Mouse (Mus musculus): ENCODE results near the gene Mrpl34. TPM values are rescaled to one million over a fixed set of nuclear protein-coding genes. Genes with fewer than 3 reads are reported as not detected.

Mrpl34 gene
- polyA plus RNA-seq, 1 experiment from 2014 or later = 148 TPM

GRCm38 (mm10) chr8:71472601-71473386 is 8.0 kb downstream of the Mrpl34 start:
- H3K27ac ChIP-seq (ENCODE audit: low read length) = no peak overlapping the region
- peaks cover 15% of the 10 kb centered on the region for H3K4me1 ChIP-seq (ENCODE audit: control insufficient read depth, insufficient read depth, low read length)
- no peak overlapping the region for H3K4me3 ChIP-seq (replicated peaks; ENCODE audit: low read length)
- H3K27me3 ChIP-seq (ENCODE audit: control insufficient read depth, insufficient read depth, low read length) = no peaks in the 10 kb centered on the region
- H3K9ac ChIP-seq (ENCODE audit: low read length) = no peak overlapping the region
- WGBS = 87% methylated on average over 8 of the region's 8 CpGs
- no peaks in the 10 kb centered on the region for H3K9me3 ChIP-seq (replicated peaks; ENCODE audit: control insufficient read depth, low read length)
- ATAC-seq (ENCODE audit: insufficient read depth, low FRiP score) = no peak
- no peaks in the 10 kb centered on the region for H3K36me3 ChIP-seq (ENCODE audit: control insufficient read depth, insufficient read depth, low read length)
- H3K4me2 ChIP-seq (ENCODE audit: low read depth, low read length) = no peak overlapping the region

GRCm38 (mm10) chr8:71474344-71474743 is 9.6 kb downstream of the Mrpl34 start:
- Histone ChIP-seq H3K4me1 (ENCODE audit: control insufficient read depth, insufficient read depth, low read length) (peaks cover 15% of the 10 kb centered on the region), H3K4me2 (ENCODE audit: low read depth, low read length) (no peak overlapping the region), H3K9me3 (replicated peaks; ENCODE audit: control insufficient read depth, low read length) (no peaks in the 10 kb centered on the region), H3K9ac (ENCODE audit: low read length) (no peak overlapping the region), H3K27ac (ENCODE audit: low read length) (no peak overlapping the region), H3K27me3 (ENCODE audit: control insufficient read depth, insufficient read depth, low read length) (no peaks in the 10 kb centered on the region), H3K36me3 (ENCODE audit: control insufficient read depth, insufficient read depth, low read length) (no peaks in the 10 kb centered on the region), H3K4me3 (replicated peaks; ENCODE audit: low read length) (no peak overlapping the region)
- WGBS = 95% methylated on average over 18 of the region's 18 CpGs
- no peak for ATAC-seq (ENCODE audit: insufficient read depth, low FRiP score)

- Histone ChIP-seq H3K36me3 (ENCODE audit: control insufficient read depth, insufficient read depth, low read length) (no peaks in the 10 kb centered on the region), H3K4me1 (ENCODE audit: control insufficient read depth, insufficient read depth, low read length) (peaks cover 10% of the 10 kb centered on the region), H3K4me3 (replicated peaks; ENCODE audit: low read length) (no peak overlapping the region), H3K9me3 (replicated peaks; ENCODE audit: control insufficient read depth, low read length) (no peaks in the 10 kb centered on the region), H3K27me3 (ENCODE audit: control insufficient read depth, insufficient read depth, low read length) (no peaks in the 10 kb centered on the region), H3K9ac (ENCODE audit: low read length) (peak overlapping the region; percentile 84; the same call in 1 of the 2 replicates), H3K27ac (ENCODE audit: low read length) (no peak overlapping the region), H3K4me2 (ENCODE audit: low read depth, low read length) (no peak overlapping the region)
- 89% methylated on average over 25 of the region's 25 CpGs for WGBS
- ATAC-seq (ENCODE audit: insufficient read depth, low FRiP score) = no peak
Observed at GRCm38 (mm10) chr8:71474785-71475701, 10.3 kb downstream of the Mrpl34 start.

GRCm38 (mm10) chr8:71475702-71476075 is 10.9 kb downstream of the Mrpl34 start:
- no peak for ATAC-seq (ENCODE audit: insufficient read depth, low FRiP score)
- 21% methylated on average over 4 of the region's 4 CpGs for WGBS
- peak overlapping the region; percentile 77; the same call in 1 of the 2 replicates for H3K27ac ChIP-seq (ENCODE audit: low read length)

GRCm38 (mm10) chr8:71476099-71476940 is 11.6 kb downstream of the Mrpl34 start:
- no peaks in the 10 kb centered on the region for H3K36me3 ChIP-seq (ENCODE audit: control insufficient read depth, insufficient read depth, low read length)
- under 1% methylated on average over 115 of the region's 121 CpGs for WGBS
- H3K9ac ChIP-seq (ENCODE audit: low read length) = peak overlapping the region; percentile 84
- H3K27ac ChIP-seq (ENCODE audit: low read length) = peak overlapping the region; percentile 77
- H3K27me3 ChIP-seq (ENCODE audit: control insufficient read depth, insufficient read depth, low read length) = no peaks in the 10 kb centered on the region
- peak; percentile 82 for ATAC-seq (ENCODE audit: insufficient read depth, low FRiP score)
- peak overlapping the region; percentile 62 for H3K4me3 ChIP-seq (replicated peaks; ENCODE audit: low read length)
- peak overlapping the region; percentile 83 for H3K4me2 ChIP-seq (ENCODE audit: low read depth, low read length)
- no peaks in the 10 kb centered on the region for H3K9me3 ChIP-seq (replicated peaks; ENCODE audit: control insufficient read depth, low read length)
- H3K4me1 ChIP-seq (ENCODE audit: control insufficient read depth, insufficient read depth, low read length) = peaks cover 4% of the 10 kb centered on the region

More at GRCm38 (mm10) chr8:71475702-71476075, 10.9 kb downstream of the Mrpl34 start:
- Histone ChIP-seq H3K4me3 (replicated peaks; ENCODE audit: low read length) (peak overlapping the region; percentile 62), H3K27me3 (ENCODE audit: control insufficient read depth, insufficient read depth, low read length) (no peaks in the 10 kb centered on the region), H3K36me3 (ENCODE audit: control insufficient read depth, insufficient read depth, low read length) (no peaks in the 10 kb centered on the region), H3K9ac (ENCODE audit: low read length) (peak overlapping the region; percentile 84), H3K4me2 (ENCODE audit: low read depth, low read length) (peak overlapping the region; percentile 83), H3K4me1 (ENCODE audit: control insufficient read depth, insufficient read depth, low read length) (peaks cover 4% of the 10 kb centered on the region), H3K9me3 (replicated peaks; ENCODE audit: control insufficient read depth, low read length) (no peaks in the 10 kb centered on the region)

- H3K27ac ChIP-seq (ENCODE audit: low read length) = no peak overlapping the region
- ATAC-seq (ENCODE audit: insufficient read depth, low FRiP score) = no peak
- H3K4me2 ChIP-seq (ENCODE audit: low read depth, low read length) = peak overlapping the region; percentile 83
- peak overlapping the region; percentile 62 for H3K4me3 ChIP-seq (replicated peaks; ENCODE audit: low read length)
- WGBS = 55% methylated on average over 14 of the region's 14 CpGs
- H3K4me1 ChIP-seq (ENCODE audit: control insufficient read depth, insufficient read depth, low read length) = peaks cover 4% of the 10 kb centered on the region
- H3K9ac ChIP-seq (ENCODE audit: low read length) = peak overlapping the region; percentile 84
- no peaks in the 10 kb centered on the region for H3K36me3 ChIP-seq (ENCODE audit: control insufficient read depth, insufficient read depth, low read length)
- H3K9me3 ChIP-seq (replicated peaks; ENCODE audit: control insufficient read depth, low read length) = no peaks in the 10 kb centered on the region
- no peaks in the 10 kb centered on the region for H3K27me3 ChIP-seq (ENCODE audit: control insufficient read depth, insufficient read depth, low read length)
Observed at GRCm38 (mm10) chr8:71477196-71477845, 12.6 kb downstream of the Mrpl34 start.

- H3K4me1 ChIP-seq (ENCODE audit: control insufficient read depth, insufficient read depth, low read length) = peaks cover 4% of the 10 kb centered on the region
- H3K36me3 ChIP-seq (ENCODE audit: control insufficient read depth, insufficient read depth, low read length) = no peaks in the 10 kb centered on the region
- H3K4me3 ChIP-seq (replicated peaks; ENCODE audit: low read length) = no peak overlapping the region
- 86% methylated on average over 11 of the region's 11 CpGs for WGBS
- no peaks in the 10 kb centered on the region for H3K9me3 ChIP-seq (replicated peaks; ENCODE audit: control insufficient read depth, low read length)
- H3K4me2 ChIP-seq (ENCODE audit: low read depth, low read length) = no peak overlapping the region
- ATAC-seq (ENCODE audit: insufficient read depth, low FRiP score) = no peak
- no peak overlapping the region for H3K9ac ChIP-seq (ENCODE audit: low read length)
- H3K27ac ChIP-seq (ENCODE audit: low read length) = no peak overlapping the region
- H3K27me3 ChIP-seq (ENCODE audit: control insufficient read depth, insufficient read depth, low read length) = no peaks in the 10 kb centered on the region
Observed at GRCm38 (mm10) chr8:71478943-71479342, 14.2 kb downstream of the Mrpl34 start.

GRCm38 (mm10) chr8:71483932-71484331 is 19.2 kb downstream of the Mrpl34 start:
- WGBS = 50% methylated on average over 8 of the region's 8 CpGs
- Histone ChIP-seq H3K4me3 (replicated peaks; ENCODE audit: low read length) (no peak overlapping the region), H3K9ac (ENCODE audit: low read length) (no peak overlapping the region), H3K4me1 (ENCODE audit: control insufficient read depth, insufficient read depth, low read length) (peaks cover 14% of the 10 kb centered on the region), H3K27me3 (ENCODE audit: control insufficient read depth, insufficient read depth, low read length) (no peaks in the 10 kb centered on the region), H3K4me2 (ENCODE audit: low read depth, low read length) (no peak overlapping the region), H3K9me3 (replicated peaks; ENCODE audit: control insufficient read depth, low read length) (no peaks in the 10 kb centered on the region), H3K36me3 (ENCODE audit: control insufficient read depth, insufficient read depth, low read length) (no peaks in the 10 kb centered on the region), H3K27ac (ENCODE audit: low read length) (no peak overlapping the region)
- ATAC-seq (ENCODE audit: insufficient read depth, low FRiP score) = no peak

All from stomach, embryonic 16.5 days (tissue).